Mouse (Mus musculus) myocyte (in vitro differentiated cells): ENCODE results near the gene Eid2b. TPM values are rescaled to one million over a fixed set of nuclear protein-coding genes. Genes with fewer than 3 reads are reported as not detected.

Experiments
- H3K27me3 ChIP-seq: one replicate; pipeline ENCODE4 v1.6.1; 2011; ENCODE audit not compliant: control insufficient read depth, insufficient read depth, insufficient read length
- H3K36me3 ChIP-seq: one replicate; pipeline ENCODE4 v1.6.1; 2011; ENCODE audit not compliant: control insufficient read depth, insufficient read depth
- H3K4me2 ChIP-seq: one replicate; pipeline ENCODE4 v1.6.1; 2011; ENCODE audit warnings: low read depth, control low read depth
- H3K4me3 ChIP-seq: one replicate; pipeline ENCODE4 v1.5.1; 2011; ENCODE audit warnings: mild to moderate bottlenecking, control low read depth, moderate library complexity
- H3K79me2 ChIP-seq: one replicate; pipeline ENCODE4 v1.6.1; 2011; ENCODE audit not compliant: control insufficient read depth, insufficient read depth
- H3ac ChIP-seq: one replicate; pipeline ENCODE4 v1.6.1; 2011; ENCODE audit not compliant: control insufficient read depth, insufficient read length
- CEBPB ChIP-seq: IDR thresholded peaks from 2 replicates; pipeline ENCODE4 v1.6.1; 2011; ENCODE audit warnings: mild to moderate bottlenecking, moderate library complexity; ENCODE audit not compliant: poor library complexity, insufficient read depth, severe bottlenecking
- E2F4 ChIP-seq: IDR thresholded peaks from one replicate; pipeline ENCODE4 v1.6.1; 2011; ENCODE audit warnings: mild to moderate bottlenecking, control low read depth, moderate library complexity; ENCODE audit not compliant: insufficient read depth
- MAX ChIP-seq: IDR thresholded peaks from one replicate; pipeline ENCODE4 v1.6.1; 2011; ENCODE audit warnings: low read depth, mild to moderate bottlenecking, control low read depth
- MYOD1 ChIP-seq, 3 experiments: IDR thresholded peaks; one replicate each; pipeline ENCODE4 v1.6.1; 2011; ENCODE audit warnings: control low read depth in 2 of 3, low read depth in 2 of 3, mild to moderate bottlenecking in 2 of 3, moderate library complexity in 1 of 3; ENCODE audit not compliant: insufficient read length in 2 of 3, control insufficient read depth in 1 of 3
- MYOG ChIP-seq, 3 experiments: IDR thresholded peaks; one replicate each; pipeline ENCODE4 v1.6.1; 2011; ENCODE audit warnings: control low read depth in 2 of 3, low read depth in 2 of 3, mild to moderate bottlenecking in 2 of 3; ENCODE audit not compliant: insufficient read length in 2 of 3, control insufficient read depth in 1 of 3, insufficient read depth in 1 of 3
- POLR2A ChIP-seq: IDR thresholded peaks from one replicate; pipeline ENCODE4 v1.6.1; 2011; ENCODE audit warnings: low read depth, mild to moderate bottlenecking, control low read depth, moderate library complexity; ENCODE audit not compliant: insufficient read length
- POLR2AphosphoS2 ChIP-seq: IDR thresholded peaks from one replicate; pipeline ENCODE4 v1.6.1; 2011; ENCODE audit warnings: low read depth, control low read depth; ENCODE audit not compliant: insufficient read length
- REST ChIP-seq: IDR thresholded peaks from one replicate; pipeline ENCODE4 v1.6.1; 2011; ENCODE audit warnings: mild to moderate bottlenecking, control low read depth, moderate library complexity; ENCODE audit not compliant: insufficient read depth, insufficient read length
- SRF ChIP-seq: IDR thresholded peaks from one replicate; pipeline ENCODE4 v1.6.1; 2011; ENCODE audit warnings: low read depth; ENCODE audit not compliant: control insufficient read depth, insufficient read length
- TCF12 ChIP-seq: IDR thresholded peaks from one replicate; pipeline ENCODE4 v1.6.1; 2011; ENCODE audit warnings: mild to moderate bottlenecking, control low read depth; ENCODE audit not compliant: poor library complexity, insufficient read depth, severe bottlenecking
- TCF3 ChIP-seq: IDR thresholded peaks from one replicate; pipeline ENCODE4 v1.6.1; 2011; ENCODE audit warnings: low read depth, control low read depth; ENCODE audit not compliant: insufficient read length
- USF1 ChIP-seq: IDR thresholded peaks from one replicate; pipeline ENCODE4 v1.6.1; 2011; ENCODE audit warnings: low read depth, mild to moderate bottlenecking, control low read depth, moderate library complexity
- polyA plus RNA-seq: library from polyadenylated mRNA; unstranded; fragments of >200 nt; fragmentation: generic; extraction: Trizol; gene quantifications from one replicate; pipeline ENCODE4 v1.2.1, GENCODE M21; 2012; ENCODE audit warnings: missing spikeins

The Eid2b gene
- polyA plus RNA-seq, 1 experiment = 6.1 TPM

GRCm38 (mm10) chr7:28262861-28263260, 14.7 kb upstream of the Eid2b start:
- Histone ChIP-seq H3K79me2 (no peaks in the 10 kb centered on the region), H3K36me3 (no peaks in the 10 kb centered on the region), H3K4me3 (no peak overlapping the region), H3ac (no peak overlapping the region), H3K4me2 (no peak overlapping the region), H3K27me3 (peaks cover 3% of the 10 kb centered on the region)
- TF ChIP-seq TCF12 (no peak), MAX (no peak), MYOG (IDR thresholded peaks at IDR 0.05; ENCODE audit: control insufficient read depth in 1 of 3, insufficient read depth in 1 of 3, insufficient read length in 2 of 3, low read depth in 2 of 3) (no peak), TCF3 (no peak)

DNA sequence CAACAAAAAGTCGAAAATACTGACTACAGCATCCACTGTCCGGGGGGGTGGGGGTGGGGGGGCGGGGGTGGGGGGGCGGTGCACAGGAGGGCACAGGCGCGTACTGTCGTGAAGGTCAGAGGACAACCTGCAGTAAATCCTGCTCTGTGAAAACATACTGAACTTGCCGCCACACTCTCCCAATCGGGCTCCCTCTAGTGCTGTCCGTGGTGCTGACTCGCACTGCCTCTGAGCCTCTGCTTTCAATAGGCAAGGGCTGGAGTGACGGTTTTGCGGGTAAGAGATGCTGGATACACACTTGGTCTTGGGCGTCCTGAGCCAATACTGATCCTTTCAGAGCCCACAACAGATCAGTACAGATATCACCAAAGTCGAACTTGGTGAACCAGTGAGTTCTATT, 13.8 kb upstream of the Eid2b start:
- no peak overlapping the region for H3K4me2 ChIP-seq
- no peak overlapping the region for H3K4me3 ChIP-seq
- H3K79me2 ChIP-seq = no peaks in the 10 kb centered on the region
- no peaks in the 10 kb centered on the region for H3K36me3 ChIP-seq
- H3ac ChIP-seq = no peak overlapping the region
- peaks cover 4% of the 10 kb centered on the region for H3K27me3 ChIP-seq
- no peak for TF ChIP-seq MYOD1 (IDR thresholded peaks at IDR 0.05; ENCODE audit: control insufficient read depth in 1 of 3, insufficient read length in 2 of 3, low read depth in 2 of 3)
- TF ChIP-seq TCF3 = no peak
- TF ChIP-seq REST = peak; percentile 97
- TF ChIP-seq POLR2A = no peak
- TF ChIP-seq MAX = peak; percentile 68
- TF ChIP-seq MYOG (IDR thresholded peaks at IDR 0.05; ENCODE audit: control insufficient read depth in 1 of 3, insufficient read depth in 1 of 3, insufficient read length in 2 of 3, low read depth in 2 of 3) = no peak
- TF ChIP-seq USF1 = no peak
- no peak for TF ChIP-seq E2F4
- TF ChIP-seq CEBPB = no peak

DNA sequence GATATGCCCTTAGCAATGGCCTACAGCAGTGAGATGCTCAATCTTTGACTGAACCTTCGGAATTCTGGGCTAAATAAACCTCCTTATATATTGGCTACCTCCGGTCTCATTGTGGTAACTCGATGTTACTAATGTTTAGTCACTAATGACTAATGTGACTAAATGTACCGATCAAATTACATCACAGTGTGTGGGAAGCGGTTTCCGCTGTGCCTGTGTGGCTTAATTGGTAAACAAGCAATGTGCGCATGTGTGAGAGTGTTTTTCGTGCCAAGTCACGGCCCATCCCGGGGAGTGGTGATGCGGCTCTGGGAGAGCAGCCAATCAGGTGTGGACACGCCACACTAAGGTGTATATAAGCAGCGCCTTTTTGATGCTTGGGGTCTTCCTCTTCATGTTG, 12.1 kb upstream of the Eid2b start:
- H3K27me3 ChIP-seq = peaks cover 4% of the 10 kb centered on the region
- no peaks in the 10 kb centered on the region for H3K79me2 ChIP-seq
- no peaks in the 10 kb centered on the region for H3K36me3 ChIP-seq
- H3ac ChIP-seq = no peak overlapping the region
- no peak overlapping the region for H3K4me2 ChIP-seq
- H3K4me3 ChIP-seq = no peak overlapping the region
- no peak for TF ChIP-seq POLR2A
- no peak for TF ChIP-seq CEBPB
- TF ChIP-seq REST = no peak
- no peak for TF ChIP-seq MYOG (IDR thresholded peaks at IDR 0.05; ENCODE audit: control insufficient read depth in 1 of 3, insufficient read depth in 1 of 3, insufficient read length in 2 of 3, low read depth in 2 of 3)
- no peak for TF ChIP-seq TCF3
- no peak for TF ChIP-seq POLR2AphosphoS2
- TF ChIP-seq MYOD1 (IDR thresholded peaks at IDR 0.05; ENCODE audit: control insufficient read depth in 1 of 3, insufficient read length in 2 of 3, low read depth in 2 of 3) = no peak
- TF ChIP-seq TCF12 = no peak
- no peak for TF ChIP-seq USF1
- no peak for TF ChIP-seq E2F4
- TF ChIP-seq SRF = no peak
- TF ChIP-seq MAX = no peak

GRCm38 (mm10) chr7:28267129-28268041, 10.2 kb upstream of the Eid2b start, which contains the start of gene Eid2:
TSS of gene Eid2 (plus strand) at chr7:28267881.
- H3K4me2 ChIP-seq = peak within 1 kb of the TSS; percentile 61
- no peaks in the 10 kb centered on the region for H3K79me2 ChIP-seq
- peaks cover 4% of the 10 kb centered on the region for H3K27me3 ChIP-seq
- TF ChIP-seq TCF12 (no peak), E2F4 (no peak), POLR2AphosphoS2 (peak; percentile 82), CEBPB (no peak), MAX (no peak), MYOG (IDR thresholded peaks at IDR 0.05; ENCODE audit: control insufficient read depth in 1 of 3, insufficient read depth in 1 of 3, insufficient read length in 2 of 3, low read depth in 2 of 3) (no peak), REST (no peak), SRF (no peak), POLR2A (peak; percentile 90)
- H3K36me3 ChIP-seq = no peaks in the 10 kb centered on the region
- peak within 1 kb of the TSS; percentile 81 for H3ac ChIP-seq
- peak within 1 kb of the TSS; percentile 3 for H3K4me3 ChIP-seq

- peak overlapping the region; percentile 61 for H3K4me2 ChIP-seq
- H3K27me3 ChIP-seq = peaks cover 4% of the 10 kb centered on the region
- H3K79me2 ChIP-seq = no peaks in the 10 kb centered on the region
- peak overlapping the region; percentile 81 for H3ac ChIP-seq
- H3K4me3 ChIP-seq = peak overlapping the region; percentile 3
- no peaks in the 10 kb centered on the region for H3K36me3 ChIP-seq
- TF ChIP-seq MYOG (IDR thresholded peaks at IDR 0.05; ENCODE audit: control insufficient read depth in 1 of 3, insufficient read depth in 1 of 3, insufficient read length in 2 of 3, low read depth in 2 of 3) (no peak), SRF (no peak), TCF12 (no peak), E2F4 (no peak)
Observed at GRCm38 (mm10) chr7:28268042-28268531, 9.5 kb upstream of the Eid2b start.
